Mouse (Mus musculus) stomach, postnatal 0 days (tissue): Measurements from ENCODE around the gene Rpp21. TPM values are rescaled to one million over a fixed set of nuclear protein-coding genes. Genes with fewer than 3 reads are reported as not detected.

Experiments
- ATAC-seq: fragments of 200-750 bp; cut with Nextera tagmentation; 2 replicates; pipeline ENCODE4 v1.8.0; 2017; ENCODE audit not compliant: low FRiP score, low TSS enrichment
- DNase-seq: peaks from one replicate; pipeline ENCODE4 v3.0.0-alpha.2; 2016; ENCODE audit warnings: low spot score
- H3K27ac ChIP-seq: fragments of 300-500 bp; sonication (generic); replicated peaks from 2 replicates; pipeline ENCODE4 v1.5.1; 2014; ENCODE audit warnings: mild to moderate bottlenecking, control low read depth
- H3K27me3 ChIP-seq: fragments of 300-500 bp; sonication (generic); 2 replicates; pipeline ENCODE4 v1.6.1; 2014; ENCODE audit warnings: low read length; ENCODE audit not compliant: control insufficient read depth, insufficient read depth
- H3K36me3 ChIP-seq: fragments of 300-500 bp; sonication (generic); 2 replicates; pipeline ENCODE4 v1.6.1; 2014; ENCODE audit warnings: low read length, mixed read lengths; ENCODE audit not compliant: control insufficient read depth, insufficient read depth
- H3K4me1 ChIP-seq: fragments of 300-500 bp; sonication (generic); replicated peaks from 2 replicates; pipeline ENCODE4 v1.6.1; 2014; ENCODE audit warnings: antibody characterized with exemption; ENCODE audit not compliant: control insufficient read depth, insufficient read depth
- H3K4me2 ChIP-seq: fragments of 300-500 bp; sonication (generic); replicated peaks from 2 replicates; pipeline ENCODE4 v1.6.1; 2014; ENCODE audit warnings: low read depth, mild to moderate bottlenecking, control low read depth, moderate library complexity
- H3K4me3 ChIP-seq: fragments of 300-500 bp; sonication (generic); 2 replicates; pipeline ENCODE4 v1.5.1; 2014; ENCODE audit warnings: low read depth, low read length, control low read depth
- H3K9ac ChIP-seq: fragments of 300-500 bp; sonication (generic); 2 replicates; pipeline ENCODE4 v1.6.1; 2014; ENCODE audit warnings: mild to moderate bottlenecking, low read length, control low read depth, mixed read lengths
- H3K9me3 ChIP-seq: fragments of 300-500 bp; sonication (generic); 2 replicates; pipeline ENCODE4 v1.6.1; 2016; ENCODE audit warnings: low read length; ENCODE audit not compliant: control insufficient read depth
- CTCF ChIP-seq: IDR thresholded peaks from 2 replicates; pipeline ENCODE4 v1.5.1; 2016; ENCODE audit warnings: antibody characterized with exemption, low read depth, mild to moderate bottlenecking, moderate library complexity
- EP300 ChIP-seq: optimal IDR thresholded peaks from 2 replicates; pipeline ENCODE3; 2016; ENCODE audit warnings: antibody characterized with exemption
- WGBS: fragments of 180-500 bp; shearing (Covaris S2); extraction: QIAGEN DNeasy Blood & Tissue Kit; methylation state at CpG from one replicate; pipeline ENCODE4 v1.1.7; 2014; 5-methylcytosine and 5-hydroxymethylcytosine counted together
- polyA plus RNA-seq: library from polyadenylated mRNA; unstranded; fragments of >200 nt; fragmentation: Nextera tagmentation; extraction: Ambion mirVana; gene quantifications from 2 replicates; pipeline ENCODE4 v1.2.1, GENCODE M21; 2015

Gene Rpp21
- polyA plus RNA-seq, 1 experiment from 2014 or later: 126 TPM

- Histone ChIP-seq H3K36me3 (no peaks in the 10 kb centered on the region), H3K27me3 (no peaks in the 10 kb centered on the region), H3K4me2 (peak overlapping the region; percentile 80), H3K4me1 (no peaks in the 10 kb centered on the region; the same call in 1 of the 2 replicates), H3K27ac (no peak overlapping the region), H3K9me3 (no peaks in the 10 kb centered on the region), H3K9ac (0 out of 2 replicates have a peak overlapping the region, but pooled peaks have one; percentile 23), H3K4me3 (peak overlapping the region; percentile 98; the same call in 1 of the 2 replicates)
- TF ChIP-seq CTCF: no peak
- TF ChIP-seq EP300: no peak
- DNase-seq (no peak), ATAC-seq (no peak)
- 79% methylated on average over 9 of the region's 9 CpGs for WGBS
Measured at GRCm38 (mm10) chr17:36272643-36273366, 14.9 kb upstream of the Rpp21 start.

- Histone ChIP-seq H3K9ac (peak within 1 kb of the TSS; percentile 96), H3K27me3 (no peaks in the 10 kb centered on the region), H3K36me3 (no peaks in the 10 kb centered on the region), H3K4me3 (peak within 1 kb of the TSS; percentile 98), H3K9me3 (no peaks in the 10 kb centered on the region), H3K4me2 (peak within 1 kb of the TSS; percentile 80), H3K27ac (peak within 1 kb of the TSS; percentile 94), H3K4me1 (no peaks in the 10 kb centered on the region; the same call in 1 of the 2 replicates)
- WGBS: under 1% methylated on average over 43 of the region's 43 CpGs
- ATAC-seq (peak; percentile 88), DNase-seq (peak; percentile 84)
- TF ChIP-seq EP300 (no peak), CTCF (no peak)
Measured at GRCm38 (mm10) chr17:36271586-36272256, 13.9 kb upstream of the Rpp21 start, which contains the start of gene Trim39. Gene Trim39 (minus strand): TSS chr17:36272247.

- Histone ChIP-seq H3K27me3 (no peaks in the 10 kb centered on the region), H3K9ac (peak overlapping the region; percentile 96), H3K4me2 (peak overlapping the region; percentile 80), H3K27ac (peak overlapping the region; percentile 94), H3K9me3 (no peaks in the 10 kb centered on the region), H3K4me1 (no peaks in the 10 kb centered on the region; the same call in 1 of the 2 replicates), H3K36me3 (no peaks in the 10 kb centered on the region), H3K4me3 (peak overlapping the region; percentile 98)
- no peak for TF ChIP-seq CTCF
- no peak for TF ChIP-seq EP300
- WGBS: under 1% methylated on average over 77 of the region's 84 CpGs
- DNase-seq (peak; percentile 92), ATAC-seq (peak; percentile 93)
Measured at GRCm38 (mm10) chr17:36270956-36271585, 13.2 kb upstream of the Rpp21 start.

- DNase-seq: peak; percentile 40
Measured at GRCm38 (mm10) chr17:36265834-36266233, 8.0 kb upstream of the Rpp21 start.

GRCm38 (mm10) chr17:36264273-36264925 is 6.5 kb upstream of the Rpp21 start:
- TF ChIP-seq EP300 (no peak), CTCF (no peak)
- H3K27me3 ChIP-seq: no peaks in the 10 kb centered on the region
- H3K9me3 ChIP-seq: no peaks in the 10 kb centered on the region
- H3K4me3 ChIP-seq: no peak overlapping the region
- no peak overlapping the region for H3K9ac ChIP-seq
- DNase-seq (no peak), ATAC-seq (no peak)
- WGBS: 96% methylated on average over 3 of the region's 3 CpGs
- H3K27ac ChIP-seq: no peak overlapping the region
- no peak overlapping the region for H3K4me2 ChIP-seq
- H3K4me1 ChIP-seq: no peaks in the 10 kb centered on the region
- H3K36me3 ChIP-seq: peaks cover 17% of the 10 kb centered on the region

More at GRCm38 (mm10) chr17:36265834-36266233, 8.0 kb upstream of the Rpp21 start:
- H3K36me3 ChIP-seq: peaks cover 9% of the 10 kb centered on the region
- H3K9ac ChIP-seq: no peak overlapping the region
- peak; percentile 51 for TF ChIP-seq CTCF
- TF ChIP-seq EP300: no peak
- H3K27ac ChIP-seq: no peak overlapping the region
- 76% methylated on average over 5 of the region's 5 CpGs for WGBS
- no peak overlapping the region for H3K4me2 ChIP-seq
- H3K9me3 ChIP-seq: no peaks in the 10 kb centered on the region
- no peaks in the 10 kb centered on the region for H3K27me3 ChIP-seq
- no peak for ATAC-seq
- H3K4me3 ChIP-seq: no peak overlapping the region
- H3K4me1 ChIP-seq: no peaks in the 10 kb centered on the region
